Mouse (Mus musculus) intestine, postnatal 0 days (tissue): Measurements from ENCODE around the gene Reep6. TPM values are rescaled to one million over a fixed set of nuclear protein-coding genes. Genes with fewer than 3 reads are reported as not detected.
"Not testable (repeated sequence)": the region's sequence is repeated elsewhere in the genome, so short reads cannot be mapped to it uniquely, and the experiment has no call there.

ENCODE experiments used
- ATAC-seq: fragments of 200-750 bp; cut with Nextera tagmentation; 2 replicates; pipeline ENCODE4 v1.8.0; 2017; ENCODE audit warnings: mild to moderate bottlenecking, moderate TSS enrichment, moderate library complexity
- H3K27ac ChIP-seq: fragments of 300-500 bp; sonication (generic); 2 replicates; pipeline ENCODE4 v1.5.1; 2014; ENCODE audit warnings: mild to moderate bottlenecking, low read depth, low read length, moderate library complexity
- H3K27me3 ChIP-seq: fragments of 300-500 bp; sonication (generic); replicated peaks from 2 replicates; pipeline ENCODE4 v1.6.1; 2014; ENCODE audit warnings: low read length, mixed read lengths; ENCODE audit not compliant: control insufficient read depth, insufficient read depth
- H3K36me3 ChIP-seq: fragments of 300-500 bp; sonication (generic); 2 replicates; pipeline ENCODE4 v1.6.1; 2014; ENCODE audit warnings: mild to moderate bottlenecking, moderate library complexity; ENCODE audit not compliant: control insufficient read depth, insufficient read depth
- H3K4me1 ChIP-seq: fragments of 300-500 bp; sonication (generic); replicated peaks from 2 replicates; pipeline ENCODE4 v1.6.1; 2014; ENCODE audit warnings: antibody characterized with exemption, low read length, mixed read lengths; ENCODE audit not compliant: control insufficient read depth, insufficient read depth
- H3K4me2 ChIP-seq: fragments of 300-500 bp; sonication (generic); replicated peaks from 2 replicates; pipeline ENCODE4 v1.6.1; 2014; ENCODE audit warnings: low read depth, mild to moderate bottlenecking, moderate library complexity
- H3K4me3 ChIP-seq: fragments of 300-500 bp; sonication (generic); 2 replicates; pipeline ENCODE4 v1.5.1; 2014; ENCODE audit warnings: low read depth, low read length
- H3K9ac ChIP-seq: fragments of 300-500 bp; sonication (generic); 2 replicates; pipeline ENCODE4 v1.6.1; 2014; ENCODE audit warnings: mild to moderate bottlenecking, low read depth, low read length
- H3K9me3 ChIP-seq: fragments of 300-500 bp; sonication (generic); 2 replicates; pipeline ENCODE4 v1.6.1; 2016; ENCODE audit warnings: mixed run types; ENCODE audit not compliant: control insufficient read depth
- CTCF ChIP-seq: sonication (generic); IDR thresholded peaks from 2 replicates; pipeline ENCODE4 v1.5.1; 2016; ENCODE audit warnings: low read depth, mild to moderate bottlenecking, control low read depth, antibody characterized with exemption, moderate library complexity
- WGBS: fragments of 180-500 bp; shearing (Covaris S2); extraction: QIAGEN DNeasy Blood & Tissue Kit; methylation state at CpG from one replicate; pipeline ENCODE4 v1.1.7; 2014; 5-methylcytosine and 5-hydroxymethylcytosine counted together
- polyA plus RNA-seq: library from polyadenylated mRNA; unstranded; fragments of >200 nt; fragmentation: Nextera tagmentation; extraction: Ambion mirVana; gene quantifications from 2 replicates; pipeline ENCODE4 v1.2.1, GENCODE M21; 2015

Gene Reep6
- polyA plus RNA-seq, 1 experiment from 2014 or later: 261 TPM

DNA sequence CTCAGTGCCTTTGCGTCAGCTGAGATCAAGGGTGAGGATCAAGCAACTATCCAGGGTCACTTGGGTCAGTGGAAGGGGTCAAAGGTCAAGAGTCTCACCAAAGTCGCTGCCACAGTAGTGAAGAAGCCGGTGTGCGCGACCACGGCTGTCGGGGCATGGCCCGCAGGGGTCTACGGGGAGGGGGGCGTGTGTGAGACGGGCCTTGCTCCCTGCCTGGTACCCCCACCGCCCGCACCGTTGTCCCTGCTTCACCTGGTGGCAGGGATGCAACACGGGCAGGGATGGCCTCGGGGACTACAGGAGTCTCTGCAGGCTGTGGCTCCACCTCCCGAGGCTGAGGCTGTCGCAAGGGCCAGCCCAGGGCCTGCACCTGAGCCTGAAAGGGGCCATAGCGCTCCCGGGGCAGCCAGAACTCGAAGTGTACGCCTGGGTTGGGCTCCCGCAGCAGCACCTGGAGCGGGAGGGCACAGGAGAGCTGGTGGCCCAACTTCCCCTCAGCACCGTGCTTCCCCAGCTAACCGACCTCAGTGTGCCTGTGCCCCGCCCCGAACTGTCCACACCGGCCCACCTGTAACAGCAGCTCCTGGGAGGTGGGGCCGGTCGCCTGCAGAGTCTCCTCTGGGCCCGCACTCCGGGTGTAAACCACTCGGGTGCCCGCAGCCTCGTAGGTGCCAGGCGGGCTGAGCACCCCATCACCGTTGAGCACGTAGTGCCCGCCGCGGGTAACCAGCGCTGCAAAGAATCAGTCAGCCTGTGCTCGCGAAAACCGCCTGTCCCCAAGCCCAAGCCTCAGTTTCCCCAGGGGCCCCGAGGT lies 11.9 kb downstream of the Reep6 start:
- no peaks in the 10 kb centered on the region for H3K9me3 ChIP-seq
- TF ChIP-seq CTCF: no peak
- no peak for ATAC-seq
- no peak overlapping the region for H3K27ac ChIP-seq
- H3K36me3 ChIP-seq: peaks cover 3% of the 10 kb centered on the region; the same call in 1 of the 2 replicates
- peak overlapping the region; percentile 27 for H3K4me3 ChIP-seq
- peaks cover 20% of the 10 kb centered on the region for H3K4me1 ChIP-seq
- H3K27me3 ChIP-seq: peaks cover 19% of the 10 kb centered on the region
- H3K4me2 ChIP-seq: peak overlapping the region; percentile 61
- WGBS: 10% methylated on average over 46 of the region's 47 CpGs
- H3K9ac ChIP-seq: no peak overlapping the region

DNA sequence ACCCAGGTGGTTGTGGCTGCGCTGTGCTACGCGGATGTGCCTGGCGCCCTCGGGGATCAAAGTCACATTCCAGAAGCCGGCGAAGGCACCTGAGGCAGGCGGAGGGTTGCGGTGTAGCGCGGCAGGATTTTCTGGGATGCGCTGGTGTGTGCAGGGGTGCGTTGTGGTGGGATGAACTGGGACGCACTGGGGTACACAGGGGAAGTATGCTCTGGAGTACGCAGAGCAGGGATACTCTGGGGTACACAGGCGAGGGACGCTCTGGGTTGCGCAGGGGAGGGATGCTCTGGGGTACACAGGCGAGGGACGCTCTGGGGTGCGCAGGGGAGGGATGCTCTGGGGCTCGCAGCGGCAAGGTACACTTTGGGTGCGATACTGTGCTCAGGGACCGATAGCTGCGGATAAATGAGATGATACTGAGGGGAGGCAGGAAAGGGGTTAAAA lies 12.6 kb downstream of the Reep6 start:
- Histone ChIP-seq H3K4me1 (peaks cover 20% of the 10 kb centered on the region), H3K9me3 (no peaks in the 10 kb centered on the region), H3K9ac (0 out of 2 replicates have a peak overlapping the region, but pooled peaks have one; percentile 23), H3K4me3 (peak overlapping the region; percentile 27), H3K4me2 (peak overlapping the region; percentile 61), H3K27ac (no peak overlapping the region), H3K27me3 (peaks cover 19% of the 10 kb centered on the region), H3K36me3 (peaks cover 3% of the 10 kb centered on the region; the same call in 1 of the 2 replicates)
- TF ChIP-seq CTCF: no peak
- WGBS: 4% methylated on average over 26 of the region's 26 CpGs
- no peak for ATAC-seq

DNA sequence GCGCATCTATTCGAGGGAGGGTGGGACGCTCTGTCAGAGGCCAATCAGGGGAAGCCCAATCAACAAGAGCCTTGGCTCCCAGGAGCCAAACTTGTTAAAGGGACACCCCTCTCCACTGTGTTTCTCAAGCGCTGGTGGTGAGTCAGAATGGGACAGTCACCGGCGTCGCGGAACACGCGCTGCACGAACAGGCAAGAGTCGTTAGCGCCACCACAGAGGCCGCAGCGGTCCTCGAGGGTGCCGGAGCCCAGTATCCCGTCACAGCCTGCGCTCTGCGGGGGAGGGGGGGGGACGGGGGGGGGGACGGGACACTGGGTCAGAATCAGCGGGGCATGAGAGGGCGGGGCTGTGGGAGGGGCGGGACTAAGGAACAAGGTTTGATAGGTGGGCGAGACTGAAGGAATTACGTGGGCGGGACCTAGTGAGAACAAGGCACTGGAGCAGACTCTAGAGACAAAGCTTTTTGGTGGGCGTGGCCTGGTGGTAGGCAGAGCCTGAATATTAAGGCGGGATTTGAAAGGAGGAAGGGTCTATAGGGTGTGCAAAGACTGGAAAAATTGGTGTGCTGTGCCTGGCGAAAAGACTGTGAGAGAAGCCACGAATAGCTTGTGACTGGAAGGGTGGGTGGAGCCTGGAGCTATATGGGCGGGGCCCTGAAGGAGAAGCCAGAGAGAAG lies 13.1 kb downstream of the Reep6 start:
- H3K36me3 ChIP-seq: peaks cover 3% of the 10 kb centered on the region; the same call in 1 of the 2 replicates
- H3K4me1 ChIP-seq: peaks cover 23% of the 10 kb centered on the region
- no peak overlapping the region for H3K27ac ChIP-seq
- peak overlapping the region; percentile 61 for H3K4me2 ChIP-seq
- ATAC-seq: peak; percentile 7; the same call in 1 of the 2 replicates
- no peaks in the 10 kb centered on the region for H3K9me3 ChIP-seq
- TF ChIP-seq CTCF: 0 out of 2 replicates have a peak, but pooled peaks have one; percentile 4
- 0 out of 2 replicates have a peak overlapping the region, but pooled peaks have one; percentile 23 for H3K9ac ChIP-seq
- 1% methylated on average over 28 of the region's 33 CpGs for WGBS
- peak overlapping the region; percentile 27 for H3K4me3 ChIP-seq
- peaks cover 19% of the 10 kb centered on the region for H3K27me3 ChIP-seq

DNA sequence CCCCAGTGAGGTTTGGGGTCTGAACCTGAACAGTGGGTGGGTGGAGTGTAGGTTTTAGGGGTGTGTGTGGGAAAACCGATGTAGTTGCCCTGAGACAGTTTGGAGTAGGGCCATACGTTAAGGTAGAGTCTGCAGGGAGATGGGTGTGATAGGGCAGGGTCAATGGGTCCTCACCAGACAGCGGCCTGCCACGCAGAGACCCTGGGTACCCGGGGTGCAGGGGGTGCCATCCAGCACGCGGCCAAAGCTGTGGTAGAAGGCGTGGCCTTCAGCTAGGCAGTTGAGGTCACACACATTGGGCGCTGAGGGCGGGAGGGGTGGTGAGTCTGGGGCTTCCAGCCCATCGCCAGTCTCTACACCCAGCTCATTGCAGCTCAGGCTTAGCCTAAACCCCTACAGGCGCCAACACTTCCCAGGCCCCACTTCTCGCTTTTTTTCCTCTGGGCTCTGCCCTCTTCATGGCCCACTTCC lies 13.7 kb downstream of the Reep6 start:
- no peaks in the 10 kb centered on the region for H3K9me3 ChIP-seq
- 0 out of 2 replicates have a peak overlapping the region, but pooled peaks have one; percentile 72 for H3K27ac ChIP-seq
- H3K9ac ChIP-seq: no peak overlapping the region
- ATAC-seq: no peak
- H3K27me3 ChIP-seq: peaks cover 19% of the 10 kb centered on the region
- no peak for TF ChIP-seq CTCF
- H3K4me1 ChIP-seq: peaks cover 24% of the 10 kb centered on the region
- no peak overlapping the region for H3K4me3 ChIP-seq
- peak overlapping the region; percentile 61 for H3K4me2 ChIP-seq
- peaks cover 3% of the 10 kb centered on the region; the same call in 1 of the 2 replicates for H3K36me3 ChIP-seq
- 38% methylated on average over 13 of the region's 13 CpGs for whole genome bisulfite sequencing

DNA sequence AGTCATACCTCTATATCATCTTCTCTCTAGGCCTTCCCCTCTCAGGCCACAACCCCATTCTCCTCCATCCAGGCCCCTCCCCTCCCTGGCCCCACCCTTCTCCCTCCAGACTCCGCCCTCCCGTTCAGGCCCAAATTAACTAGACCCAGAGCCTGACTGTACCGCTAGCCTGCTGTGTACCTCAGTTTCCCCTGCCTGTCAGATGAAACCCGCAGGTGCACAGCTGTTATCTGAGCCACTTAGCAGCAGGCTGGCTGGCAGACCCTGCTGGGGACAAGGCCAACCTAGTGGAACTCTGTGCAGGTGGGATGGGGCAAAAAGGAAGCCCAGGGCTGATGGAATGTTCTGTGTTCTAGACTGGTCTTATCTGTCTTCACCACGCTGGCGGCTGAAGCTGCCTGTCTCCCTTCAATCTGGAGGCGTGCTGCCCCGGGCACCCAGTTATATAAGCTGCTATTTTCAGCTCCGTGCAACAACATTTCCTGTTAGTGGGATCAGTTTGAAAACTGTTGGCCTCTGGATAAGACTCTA lies 14.4 kb downstream of the Reep6 start:
- H3K4me1 ChIP-seq: peaks cover 24% of the 10 kb centered on the region
- no peak for ATAC-seq
- TF ChIP-seq CTCF: no peak
- peak overlapping the region; percentile 61 for H3K4me2 ChIP-seq
- H3K9ac ChIP-seq: no peak overlapping the region
- H3K9me3 ChIP-seq: no peaks in the 10 kb centered on the region
- no peak overlapping the region for H3K4me3 ChIP-seq
- peaks cover 19% of the 10 kb centered on the region for H3K27me3 ChIP-seq
- H3K27ac ChIP-seq: peak overlapping the region; percentile 72
- WGBS: 34% methylated on average over 9 of the region's 9 CpGs
- peaks cover 3% of the 10 kb centered on the region; the same call in 1 of the 2 replicates for H3K36me3 ChIP-seq

DNA sequence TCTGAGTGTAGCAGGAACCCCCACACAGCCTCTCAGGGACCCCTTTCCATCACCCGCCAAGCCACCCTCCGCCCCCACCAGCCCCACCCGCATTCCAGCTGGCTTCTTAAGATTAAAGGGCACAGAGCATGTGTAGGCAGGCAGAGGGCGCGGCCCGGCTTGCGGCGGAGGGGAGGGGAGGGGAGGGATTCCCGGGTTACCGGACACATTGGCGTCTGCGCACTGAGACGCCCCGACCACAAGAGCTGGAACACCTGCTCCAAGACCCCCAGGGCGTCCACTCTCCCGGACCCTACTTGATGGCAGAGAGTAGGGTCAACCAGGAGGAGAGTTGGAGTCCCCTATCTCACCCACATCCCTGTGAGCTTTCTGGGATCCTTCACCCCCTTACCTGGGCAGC lies 15.4 kb downstream of the Reep6 start:
- Histone ChIP-seq H3K27ac (peak overlapping the region; percentile 72), H3K9me3 (no peaks in the 10 kb centered on the region), H3K4me3 (peak overlapping the region; percentile 23; the same call in 1 of the 2 replicates), H3K4me2 (peak overlapping the region; percentile 61), H3K36me3 (peaks cover 3% of the 10 kb centered on the region; the same call in 1 of the 2 replicates), H3K4me1 (peaks cover 24% of the 10 kb centered on the region), H3K9ac (no peak overlapping the region), H3K27me3 (peaks cover 19% of the 10 kb centered on the region)
- TF ChIP-seq CTCF: 0 out of 2 replicates have a peak, but pooled peaks have one; percentile 14
- no peak; the same call in 1 of the 2 replicates for ATAC-seq
- WGBS: 13% methylated on average over 16 of the region's 16 CpGs

DNA sequence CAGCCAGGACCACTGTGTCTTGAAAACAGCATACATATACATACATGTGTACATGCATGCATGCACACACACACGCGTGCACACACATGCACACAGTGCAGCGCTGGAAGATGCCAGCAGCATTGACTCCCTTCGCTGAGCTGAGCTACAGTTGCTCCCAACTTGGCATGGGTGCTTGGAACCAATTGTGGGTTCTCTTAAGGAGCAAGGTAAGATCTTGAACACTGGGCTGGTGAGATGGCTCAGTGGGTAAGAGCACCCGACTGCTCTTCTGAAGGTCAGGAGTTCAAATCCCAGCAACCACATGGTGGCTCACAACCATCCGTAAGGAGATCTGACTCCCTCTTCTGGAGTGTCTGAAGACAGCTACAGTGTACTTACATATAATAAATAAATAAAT lies 16.2 kb downstream of the Reep6 start:
- not testable (repeated sequence) for H3K4me2 ChIP-seq, H3K4me3 ChIP-seq, H3K9me3 ChIP-seq, H3K36me3 ChIP-seq, H3K27ac ChIP-seq, ATAC-seq, H3K9ac ChIP-seq
- 84% methylated on average over 5 of the region's 6 CpGs for WGBS
- H3K27me3 ChIP-seq: peaks cover 18% of the 10 kb centered on the region
- H3K4me1 ChIP-seq: peaks cover 18% of the 10 kb centered on the region
